Mouse (Mus musculus) small intestine, adult 2 months (tissue): ENCODE measurements around the gene Tmem267. TPM values are rescaled to one million over a fixed set of nuclear protein-coding genes. Genes with fewer than 3 reads are reported as not detected.

ENCODE experiments used
- H3K27ac ChIP-seq: fragments of 200-500 bp; 2 replicates; pipeline ENCODE4 v1.5.1; 2012; ENCODE audit warnings: low read depth, low read length, control low read depth, inconsistent platforms; ENCODE audit not compliant: insufficient read depth
- H3K27me3 ChIP-seq: fragments of 200-500 bp; 2 replicates; pipeline ENCODE4 v1.6.1; 2012; ENCODE audit warnings: mild to moderate bottlenecking, moderate library complexity, low read length, inconsistent platforms; ENCODE audit not compliant: control insufficient read depth, insufficient read depth
- H3K36me3 ChIP-seq: fragments of 200-500 bp; 2 replicates; pipeline ENCODE4 v1.6.1; 2012; ENCODE audit warnings: mild to moderate bottlenecking, low read length, control low read depth, inconsistent platforms; ENCODE audit not compliant: control insufficient read depth, insufficient read depth
- H3K4me1 ChIP-seq: fragments of 200-500 bp; 2 replicates; pipeline ENCODE4 v1.6.1; 2012; ENCODE audit warnings: low read length, inconsistent platforms, mixed read lengths; ENCODE audit not compliant: control insufficient read depth, insufficient read depth, insufficient read length
- H3K4me3 ChIP-seq: fragments of 200-500 bp; 2 replicates; pipeline ENCODE4 v1.5.1; 2012; ENCODE audit warnings: low read depth, mild to moderate bottlenecking, control low read depth, inconsistent platforms, low read length, moderate library complexity
- CTCF ChIP-seq: fragments of 200-500 bp; IDR thresholded peaks from 2 replicates; pipeline ENCODE4 v1.5.1; 2012; ENCODE audit warnings: low read depth, mild to moderate bottlenecking, control low read depth, inconsistent platforms, low read length, moderate library complexity, mixed read lengths; ENCODE audit not compliant: insufficient replicate concordance, insufficient read length; ENCODE audit errors: extremely low read depth
- POLR2A ChIP-seq: fragments of 200-500 bp; IDR thresholded peaks from 2 replicates; pipeline ENCODE4 v1.6.1; 2012; ENCODE audit warnings: low read depth, mild to moderate bottlenecking, control low read depth, inconsistent platforms, low read length, moderate library complexity
- WGBS: fragments of 180-500 bp; shearing (Covaris S2); methylation state at CpG from one replicate; pipeline ENCODE4 v1.1.7; 2018; 5-methylcytosine and 5-hydroxymethylcytosine counted together
- polyA plus RNA-seq: library from polyadenylated mRNA; depleted of rRNA; stranded (reverse); fragments of >200 nt; gene quantifications from 2 replicates; pipeline ENCODE4 v1.2.3, GENCODE M21; 2012; rRNA removed

Gene Tmem267
- 2.8 and 5.6 TPM in 2 replicates for polyA plus RNA-seq

DNA sequence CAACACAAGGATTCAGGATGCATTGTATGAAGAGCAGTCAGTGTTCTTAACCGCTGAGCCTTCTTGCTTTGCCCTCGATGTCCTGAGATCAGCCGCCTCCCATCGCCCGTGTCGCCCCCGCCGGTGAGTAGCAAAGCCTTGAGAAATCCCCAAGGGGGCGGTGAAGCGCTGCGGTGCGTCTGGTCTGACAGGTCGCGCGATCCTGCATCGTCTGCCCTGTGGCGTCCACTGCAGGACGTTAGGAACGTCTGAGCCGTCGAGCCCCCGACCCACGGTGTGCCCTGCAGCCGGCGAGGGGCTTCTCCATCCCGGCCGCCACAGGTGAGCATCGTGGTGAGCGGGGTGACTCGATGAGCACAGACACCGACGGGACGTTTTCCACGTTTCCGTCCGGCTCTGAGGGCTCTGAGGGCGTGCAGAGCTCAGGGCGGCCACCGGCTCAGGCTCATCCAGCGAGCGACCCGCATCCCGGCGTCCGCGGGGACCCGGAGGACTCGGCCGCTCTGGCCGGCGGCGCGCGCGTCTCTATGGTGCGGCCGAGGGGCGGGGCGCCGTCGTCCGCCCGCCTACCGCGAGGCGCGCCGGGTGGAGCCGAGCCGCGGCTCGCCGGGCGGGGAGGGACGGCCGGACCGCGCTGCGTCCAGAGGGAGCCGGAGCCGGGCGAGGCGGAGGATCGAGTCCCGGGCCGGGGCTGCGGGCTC lies at the start of gene Tmem267, which contains the start of gene 3110070M22Rik:
TSS of gene Tmem267 (plus strand) at position 160 of the 701 bp plus-strand sequence.
TSS of gene 3110070M22Rik (minus strand) at position 504 of the 701 bp plus-strand sequence.
- Histone ChIP-seq H3K4me1 (no peaks in the 10 kb centered on the region), H3K27me3 (no peaks in the 10 kb centered on the region), H3K4me3 (no peak within 1 kb of the TSS), H3K27ac (peak within 1 kb of the TSS; percentile 63), H3K36me3 (peaks cover 9% of the 10 kb centered on the region)
- 0 out of 2 replicates have a peak, but pooled peaks have one; percentile 18 for TF ChIP-seq POLR2A
- peak; percentile 40; the same call in 1 of the 2 replicates for TF ChIP-seq CTCF
- 70% methylated on average over 87 of the region's 87 CpGs for WGBS

DNA sequence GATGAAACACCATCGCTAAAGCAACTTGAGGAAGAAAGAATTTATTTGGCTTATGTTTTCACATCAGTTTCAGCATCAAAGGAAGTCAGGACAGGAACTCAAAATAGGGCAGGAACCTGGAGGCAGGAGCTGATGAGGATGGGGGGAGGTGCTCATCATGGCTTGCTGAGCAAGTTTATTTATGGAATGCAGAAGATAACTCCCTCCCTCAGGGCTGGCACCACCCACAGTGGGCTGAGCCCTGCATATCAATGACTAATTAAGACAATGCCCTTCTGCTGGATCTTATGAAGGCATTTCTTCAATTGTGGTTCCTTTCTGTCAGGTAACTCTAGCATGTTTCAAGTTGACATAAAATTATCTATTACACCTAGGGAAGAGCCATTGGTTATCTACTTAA lies 45.6 kb upstream of the Tmem267 start:
- peaks cover 40% of the 10 kb centered on the region for H3K36me3 ChIP-seq

DNA sequence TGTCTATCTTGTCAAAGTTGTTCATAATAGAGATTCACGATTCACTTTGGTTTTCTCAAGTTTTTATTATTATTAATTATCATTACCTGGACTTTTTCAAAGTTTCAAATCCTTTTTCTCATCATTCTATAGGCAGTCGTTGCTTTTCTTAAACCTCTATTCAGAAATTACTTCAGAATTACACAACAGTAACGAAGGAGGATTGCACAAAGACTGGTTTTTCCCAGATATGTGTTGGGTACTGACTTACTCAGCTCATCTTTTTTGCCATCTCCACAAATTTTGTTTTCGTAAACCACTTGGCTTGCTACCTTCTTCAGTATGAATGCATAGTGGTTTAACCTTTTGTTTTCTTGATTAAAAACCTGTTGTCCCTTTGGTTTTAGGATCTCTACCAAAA lies 34.3 kb upstream of the Tmem267 start:
- H3K27ac ChIP-seq = no peak overlapping the region
- H3K4me3 ChIP-seq = no peak overlapping the region
- no peaks in the 10 kb centered on the region for H3K4me1 ChIP-seq
- 91% methylated on average over 4 of the region's 4 CpGs for WGBS
- TF ChIP-seq CTCF (no peak), POLR2A (no peak)
- H3K27me3 ChIP-seq = no peaks in the 10 kb centered on the region
- H3K36me3 ChIP-seq = peaks cover 46% of the 10 kb centered on the region

More for the DNA sequence above, 45.6 kb upstream of the Tmem267 start:
- no peak for TF ChIP-seq POLR2A
- no peak for TF ChIP-seq CTCF
- Histone ChIP-seq H3K27me3 (no peaks in the 10 kb centered on the region), H3K4me1 (no peaks in the 10 kb centered on the region), H3K27ac (no peak overlapping the region), H3K4me3 (no peak overlapping the region)
- WGBS = 86% methylated on average over 1 of the region's 1 CpGs

DNA sequence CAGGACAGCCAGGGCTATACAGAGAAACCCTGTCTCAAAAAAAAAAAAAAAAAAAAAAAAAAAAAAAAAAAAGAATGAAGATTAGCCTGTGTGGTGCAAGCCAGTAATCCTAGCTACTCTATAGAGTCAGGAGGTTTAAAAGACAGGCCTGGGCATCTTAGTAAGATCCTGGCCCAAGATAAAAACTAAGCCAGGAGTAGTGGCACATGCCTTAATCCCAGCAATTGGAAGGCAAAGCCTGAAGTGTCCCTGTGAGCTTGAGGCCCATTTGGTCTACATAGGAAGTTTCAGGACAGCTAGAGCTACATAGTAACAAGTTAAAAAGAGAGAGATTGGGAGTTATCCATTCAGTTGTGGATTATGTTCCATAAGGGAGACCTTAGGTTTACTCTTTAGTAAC lies 32.8 kb upstream of the Tmem267 start:
- H3K4me1 ChIP-seq = no peaks in the 10 kb centered on the region
- no peaks in the 10 kb centered on the region for H3K27me3 ChIP-seq
- H3K4me3 ChIP-seq = no peak overlapping the region
- H3K36me3 ChIP-seq = peaks cover 42% of the 10 kb centered on the region
- TF ChIP-seq CTCF (no peak), POLR2A (no peak)
- no peak overlapping the region for H3K27ac ChIP-seq

DNA sequence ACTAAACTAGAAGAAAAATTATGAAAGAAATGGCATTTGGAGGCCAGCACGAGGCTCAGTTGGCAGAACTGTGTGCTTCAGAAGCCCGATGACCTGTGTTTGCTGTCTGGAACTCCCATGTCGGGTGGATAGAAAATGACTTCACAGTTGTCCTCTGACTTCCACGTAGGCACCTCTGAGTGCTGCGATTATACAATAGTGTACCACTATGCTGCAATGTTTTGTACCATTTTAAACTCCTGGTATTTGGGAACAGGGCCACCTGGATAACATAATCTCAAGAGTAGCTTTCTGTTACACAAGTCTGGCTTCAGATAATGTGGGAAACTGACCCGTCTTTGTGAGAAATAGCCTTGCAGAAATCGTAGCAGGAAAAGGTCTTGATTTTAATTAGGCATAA lies 31.5 kb upstream of the Tmem267 start:
- WGBS = 88% methylated on average over 7 of the region's 7 CpGs
- Histone ChIP-seq H3K36me3 (peaks cover 33% of the 10 kb centered on the region), H3K4me1 (no peaks in the 10 kb centered on the region), H3K27ac (no peak overlapping the region), H3K4me3 (no peak overlapping the region), H3K27me3 (no peaks in the 10 kb centered on the region)
- TF ChIP-seq POLR2A (no peak), CTCF (no peak)

DNA sequence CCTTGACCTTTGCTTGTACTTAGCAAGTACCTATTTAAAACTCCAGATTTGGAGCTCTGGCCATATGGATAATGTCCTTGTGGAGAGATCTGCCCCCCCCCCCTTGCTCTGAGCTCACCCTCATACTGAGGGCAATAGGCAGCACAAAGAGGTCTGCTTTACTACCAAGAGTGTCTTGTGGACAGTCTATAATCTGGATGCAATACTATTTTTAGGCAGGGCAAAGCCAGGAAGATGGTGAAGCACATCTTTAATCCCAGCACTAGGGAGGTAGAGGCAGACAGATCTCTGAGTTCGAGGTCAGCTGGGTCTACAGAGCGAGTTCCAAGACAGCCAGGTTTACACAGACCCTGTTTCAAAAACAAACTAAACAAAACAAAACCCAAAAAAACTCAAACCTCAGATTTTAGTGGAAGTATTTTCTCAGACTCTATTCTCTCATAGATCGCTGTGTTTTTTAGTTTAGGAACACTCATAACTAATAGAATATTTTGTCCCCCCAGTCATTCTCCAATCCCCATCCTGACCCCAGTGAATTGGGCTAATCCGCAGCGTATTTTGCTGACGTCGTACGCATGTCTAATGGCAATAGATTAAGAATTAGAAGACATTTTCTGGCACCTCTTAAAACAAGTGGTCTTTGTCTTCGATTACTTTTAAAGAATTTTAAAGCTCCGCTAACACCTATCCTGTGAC lies 25.8 kb upstream of the Tmem267 start:
- H3K27ac ChIP-seq = peak overlapping the region; percentile 60
- peaks cover 12% of the 10 kb centered on the region for H3K36me3 ChIP-seq
- H3K27me3 ChIP-seq = no peaks in the 10 kb centered on the region
- peak overlapping the region; percentile 85 for H3K4me3 ChIP-seq
- TF ChIP-seq POLR2A = no peak
- TF ChIP-seq CTCF = no peak
- WGBS = 3% methylated on average over 10 of the region's 10 CpGs
- H3K4me1 ChIP-seq = no peaks in the 10 kb centered on the region; the same call in 1 of the 2 replicates
